Mouse (Mus musculus) erythroblast, embryonic 14.5 days (primary cell): Measurements from ENCODE around the gene Ccp110.

Source experiments
- GATA1 ChIP-seq: IDR thresholded peaks from 2 replicates; pipeline ENCODE4 v1.6.1; 2012; ENCODE audit warnings: low read length, inconsistent platforms, mixed read lengths
- TAL1 ChIP-seq: IDR thresholded peaks from 3 replicates; pipeline ENCODE4 v1.6.1; 2012; ENCODE audit warnings: low read length, inconsistent platforms, mixed read lengths

DNA sequence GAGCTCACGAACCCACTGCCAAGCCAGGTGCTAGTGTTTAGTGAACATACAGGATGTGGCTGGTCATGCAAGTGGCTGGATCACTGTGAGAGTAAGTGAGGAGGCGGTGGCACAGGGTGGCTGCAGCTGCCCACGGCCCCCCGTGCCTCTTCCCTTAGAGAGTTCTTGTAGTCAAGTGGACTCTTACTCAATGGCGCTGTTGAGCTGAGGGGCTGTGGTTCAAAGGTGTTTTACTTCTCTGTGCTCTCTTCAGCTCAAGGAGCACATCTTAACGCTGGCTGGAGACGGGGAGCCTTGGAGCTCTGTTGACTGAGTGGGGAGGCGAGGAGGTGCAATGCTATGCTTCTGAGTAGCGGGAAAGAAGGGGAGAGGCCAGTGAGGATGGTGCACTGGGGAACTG, 11.6 kb downstream of the Ccp110 start:
- TF ChIP-seq TAL1 (no peak), GATA1 (no peak)
